Mouse (Mus musculus) stomach, embryonic 14.5 days (tissue): ENCODE measurements around the gene Clcnka. TPM values are rescaled to one million over a fixed set of nuclear protein-coding genes. Genes with fewer than 3 reads are reported as not detected.
A peak's percentile ranks its signal among the peaks of the same experiment; 100 is the strongest.

Experiments
- ATAC-seq: fragments of 200-750 bp; cut with Nextera tagmentation; 2 replicates; pipeline ENCODE4 v1.8.0; 2017; ENCODE audit warnings: low read depth, moderate TSS enrichment; ENCODE audit not compliant: insufficient number of reproducible peaks, insufficient read depth, low FRiP score
- H3K27ac ChIP-seq: fragments of 300-500 bp; sonication (generic); 2 replicates; pipeline ENCODE4 v1.5.1; 2014; ENCODE audit warnings: mild to moderate bottlenecking, low read length, moderate library complexity, mixed read lengths
- H3K27me3 ChIP-seq: fragments of 300-500 bp; sonication (generic); 2 replicates; pipeline ENCODE4 v1.6.1; 2014; ENCODE audit warnings: low read length, control low read depth, mixed read lengths; ENCODE audit not compliant: control insufficient read depth, insufficient read depth
- H3K36me3 ChIP-seq: fragments of 300-500 bp; sonication (generic); 2 replicates; pipeline ENCODE4 v1.6.1; 2014; ENCODE audit warnings: mild to moderate bottlenecking, control low read depth, low read length, moderate library complexity, mixed read lengths; ENCODE audit not compliant: control insufficient read depth, insufficient read depth
- H3K4me1 ChIP-seq: fragments of 300-500 bp; sonication (generic); 2 replicates; pipeline ENCODE4 v1.6.1; 2014; ENCODE audit warnings: low read length, control low read depth, mixed read lengths; ENCODE audit not compliant: control insufficient read depth, insufficient read depth
- H3K4me2 ChIP-seq: fragments of 300-500 bp; sonication (generic); replicated peaks from 2 replicates; pipeline ENCODE4 v1.6.1; 2014; ENCODE audit warnings: low read depth, low read length, control low read depth
- H3K4me3 ChIP-seq: fragments of 300-500 bp; sonication (generic); 2 replicates; pipeline ENCODE4 v1.5.1; 2014; ENCODE audit warnings: low read depth, low read length, control low read depth
- H3K9ac ChIP-seq: fragments of 300-500 bp; sonication (generic); replicated peaks from 2 replicates; pipeline ENCODE4 v1.6.1; 2014; ENCODE audit warnings: low read depth, mild to moderate bottlenecking, control low read depth, low read length, moderate library complexity, mixed read lengths
- H3K9me3 ChIP-seq: fragments of 300-500 bp; sonication (generic); 2 replicates; pipeline ENCODE4 v1.6.1; 2016; ENCODE audit warnings: low read depth, low read length, control low read depth; ENCODE audit not compliant: control insufficient read depth
- WGBS: fragments of 180-500 bp; shearing (Covaris S2); extraction: QIAGEN DNeasy Blood & Tissue Kit; methylation state at CpG from one replicate; pipeline ENCODE4 v1.1.7; 2014; 5-methylcytosine and 5-hydroxymethylcytosine counted together
- polyA plus RNA-seq: library from polyadenylated mRNA; unstranded; fragments of >200 nt; fragmentation: Nextera tagmentation; extraction: Ambion mirVana; gene quantifications from 2 replicates; pipeline ENCODE4 v1.2.1, GENCODE M21; 2014

The Clcnka gene
- polyA plus RNA-seq, 1 experiment from 2014 or later = 0.16 TPM

DNA sequence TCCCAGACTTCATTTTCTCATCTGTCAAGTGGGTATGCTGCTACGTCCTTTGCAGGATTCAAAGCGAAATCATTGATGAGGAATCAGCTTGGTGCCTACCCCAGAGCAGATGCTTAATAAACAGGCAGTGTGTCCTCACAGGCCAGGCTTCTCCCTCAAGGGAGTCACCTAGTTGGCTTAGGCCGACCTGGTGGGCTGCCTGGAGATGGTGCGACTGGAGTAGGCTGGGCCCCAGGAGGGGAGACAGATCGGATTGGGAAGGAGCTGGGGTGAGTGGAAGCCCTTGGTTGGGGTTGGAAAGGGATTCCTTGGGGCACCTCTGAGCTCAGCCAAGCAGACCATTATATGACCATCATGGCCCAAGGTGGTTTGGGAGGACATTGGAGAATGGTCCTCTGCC, 26.1 kb downstream of the Clcnka start:
- Histone ChIP-seq H3K4me1 (no peaks in the 10 kb centered on the region), H3K4me2 (no peak overlapping the region), H3K9ac (no peak overlapping the region), H3K4me3 (no peak overlapping the region), H3K9me3 (no peaks in the 10 kb centered on the region), H3K36me3 (no peaks in the 10 kb centered on the region), H3K27me3 (no peaks in the 10 kb centered on the region), H3K27ac (no peak overlapping the region)
- WGBS = 90% methylated on average over 5 of the region's 5 CpGs
- ATAC-seq = no peak

DNA sequence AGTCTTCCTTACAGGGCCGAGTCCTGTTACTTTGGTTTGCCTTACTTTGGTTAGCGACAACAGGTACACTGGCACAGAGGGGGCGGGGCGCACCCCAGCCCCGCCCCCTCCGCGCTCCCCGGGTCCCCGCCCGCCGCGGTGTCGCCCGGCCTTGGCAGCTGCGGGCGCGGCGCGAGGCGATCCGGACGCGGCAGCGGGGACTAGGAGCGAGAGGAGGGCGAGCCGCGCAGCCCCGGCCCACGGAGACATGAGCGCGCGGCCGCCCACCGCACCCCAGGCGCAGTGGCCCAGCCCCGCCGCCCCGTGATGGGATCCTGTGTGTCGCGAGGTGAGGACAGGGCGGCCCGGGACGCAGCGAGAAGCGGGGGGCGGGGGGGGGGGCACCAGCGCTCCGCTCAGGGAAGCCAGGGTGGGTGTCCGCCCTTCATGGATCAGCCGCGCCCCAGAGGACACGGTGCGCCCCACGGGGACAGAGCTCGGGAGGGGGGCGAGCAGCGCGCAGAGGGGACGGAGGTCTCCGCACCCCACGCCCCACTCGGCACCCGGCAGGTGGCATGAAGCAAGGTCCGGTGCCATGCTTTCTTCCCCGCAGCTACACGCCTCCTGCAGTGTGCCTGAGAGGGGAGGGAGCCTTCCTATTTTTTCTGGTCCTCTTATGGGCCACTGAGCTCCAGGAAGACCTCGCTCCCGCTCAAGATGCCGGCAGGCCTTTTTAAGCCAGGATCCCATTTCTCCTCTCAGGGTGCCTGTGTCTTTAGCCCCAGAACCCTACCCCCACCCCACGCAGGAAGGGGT, 30.3 kb downstream of the Clcnka start, which contains the start of gene Fam131c:
Gene Fam131c, plus strand, starts transcription at position 224 of the 795 bp plus-strand sequence.
- Histone ChIP-seq H3K4me3 (peak within 1 kb of the TSS; percentile 50), H3K9me3 (no peaks in the 10 kb centered on the region), H3K36me3 (no peaks in the 10 kb centered on the region), H3K27ac (no peak within 1 kb of the TSS), H3K4me2 (peak within 1 kb of the TSS; percentile 98), H3K9ac (peak within 1 kb of the TSS; percentile 48), H3K4me1 (no peaks in the 10 kb centered on the region), H3K27me3 (no peaks in the 10 kb centered on the region)
- 2% methylated on average over 60 of the region's 71 CpGs for WGBS
- peak; percentile 21; the same call in 1 of the 2 replicates for ATAC-seq

DNA sequence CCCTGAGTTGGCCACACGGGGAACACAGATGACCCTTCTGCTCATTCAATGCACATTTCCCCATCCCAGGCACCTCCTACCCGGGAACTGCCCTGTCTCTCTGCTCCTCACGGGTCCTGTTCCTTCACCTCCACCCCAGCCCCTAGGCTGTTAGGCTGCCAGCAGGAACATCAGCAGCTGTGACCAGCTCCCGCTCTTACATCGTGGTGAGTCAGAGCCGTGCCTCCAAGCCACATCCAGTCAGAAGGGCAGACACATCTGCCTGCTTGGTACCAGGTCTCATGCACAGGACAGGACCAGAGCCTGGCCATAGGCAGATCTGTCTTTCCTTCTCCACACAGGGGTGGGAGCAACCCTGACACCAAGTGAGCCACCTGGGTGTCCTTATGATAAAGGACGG, 32.6 kb downstream of the Clcnka start:
- Histone ChIP-seq H3K9me3 (no peaks in the 10 kb centered on the region), H3K9ac (no peak overlapping the region), H3K27me3 (no peaks in the 10 kb centered on the region), H3K4me2 (no peak overlapping the region), H3K4me3 (no peak overlapping the region), H3K36me3 (no peaks in the 10 kb centered on the region), H3K4me1 (no peaks in the 10 kb centered on the region), H3K27ac (no peak overlapping the region)
- WGBS = 57% methylated on average over 7 of the region's 7 CpGs
- no peak for ATAC-seq

DNA sequence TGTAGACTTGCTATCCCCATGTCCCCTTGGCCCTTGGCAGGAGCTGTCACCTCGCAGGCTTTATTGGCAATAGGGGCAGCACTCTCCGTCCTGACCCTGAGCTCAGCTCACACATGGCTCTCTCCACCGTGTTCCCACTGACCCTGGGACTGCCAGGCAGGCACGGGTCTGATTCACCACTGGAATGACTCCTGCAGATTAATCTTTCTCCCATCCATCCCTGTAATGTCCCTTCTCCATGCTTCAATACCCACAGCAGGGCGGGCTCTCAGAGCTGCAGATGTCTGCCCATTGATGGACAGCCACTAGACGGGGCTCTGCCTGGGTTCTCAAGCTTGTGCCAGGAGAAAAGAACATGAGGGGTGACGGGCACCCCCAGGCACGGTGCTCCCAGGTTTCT, 33.4 kb downstream of the Clcnka start:
- Histone ChIP-seq H3K4me3 (no peak overlapping the region), H3K4me1 (peaks cover 2% of the 10 kb centered on the region), H3K9ac (no peak overlapping the region), H3K4me2 (no peak overlapping the region), H3K36me3 (no peaks in the 10 kb centered on the region), H3K27ac (no peak overlapping the region), H3K9me3 (no peaks in the 10 kb centered on the region), H3K27me3 (no peaks in the 10 kb centered on the region)
- ATAC-seq = no peak
- WGBS = 69% methylated on average over 8 of the region's 8 CpGs

DNA sequence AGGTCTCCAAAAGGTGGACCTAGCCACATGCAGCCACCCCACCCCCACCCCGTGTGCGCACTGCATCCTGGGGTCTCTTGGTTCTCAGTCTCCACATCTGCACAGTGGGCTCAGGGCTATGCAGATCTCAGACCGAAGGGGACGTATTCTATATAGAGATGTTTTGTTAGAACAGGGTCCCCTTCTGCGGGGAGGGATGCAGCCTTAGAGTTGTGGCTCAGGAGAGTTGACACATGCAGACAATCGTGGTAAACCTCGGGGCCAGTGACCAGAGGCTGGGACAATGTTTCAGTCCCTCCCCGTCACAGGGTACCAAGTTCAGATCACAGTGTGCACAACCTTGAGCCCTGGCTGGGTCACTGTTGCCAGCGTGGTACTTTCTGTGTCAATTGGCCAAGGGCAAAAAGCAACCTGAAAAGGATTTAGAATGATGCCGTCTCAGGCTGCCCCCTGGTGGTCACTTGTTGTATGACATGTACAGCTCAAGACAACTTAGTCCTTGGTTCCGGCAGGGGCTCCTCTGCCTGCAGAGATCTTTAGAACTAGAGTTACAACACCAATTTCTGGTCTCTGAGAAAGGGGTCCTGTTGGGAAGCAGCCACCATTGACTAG, 35.5 kb downstream of the Clcnka start:
- Histone ChIP-seq H3K4me1 (peaks cover 6% of the 10 kb centered on the region), H3K27me3 (no peaks in the 10 kb centered on the region), H3K4me3 (no peak overlapping the region), H3K4me2 (no peak overlapping the region), H3K9me3 (no peaks in the 10 kb centered on the region), H3K9ac (no peak overlapping the region), H3K27ac (no peak overlapping the region), H3K36me3 (no peaks in the 10 kb centered on the region)
- WGBS = 26% methylated on average over 11 of the region's 11 CpGs
- ATAC-seq = no peak

DNA sequence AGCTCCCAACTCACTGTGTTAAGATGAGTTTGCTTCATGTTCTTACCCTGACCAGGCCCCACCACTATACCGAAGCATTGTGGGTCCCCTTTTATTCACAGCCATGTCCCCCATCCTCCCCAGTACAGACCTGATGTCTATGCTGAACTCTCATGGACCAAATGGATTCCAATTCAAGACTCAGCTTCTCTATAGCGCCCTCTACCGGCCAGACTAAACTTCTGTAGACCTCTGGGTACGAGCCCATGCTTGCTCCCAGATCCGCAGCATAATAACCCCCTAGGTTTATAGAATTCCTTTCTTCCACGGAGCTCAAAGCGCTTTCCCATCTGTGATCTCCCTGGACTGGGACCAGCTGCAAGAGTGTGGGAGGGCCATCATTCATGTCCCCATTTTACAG, 37.7 kb downstream of the Clcnka start:
- Histone ChIP-seq H3K4me1 (peaks cover 6% of the 10 kb centered on the region), H3K27me3 (no peaks in the 10 kb centered on the region), H3K9ac (no peak overlapping the region), H3K27ac (no peak overlapping the region), H3K4me2 (no peak overlapping the region), H3K36me3 (no peaks in the 10 kb centered on the region), H3K4me3 (no peak overlapping the region), H3K9me3 (no peaks in the 10 kb centered on the region; the same call in 1 of the 2 replicates)
- 39% methylated on average over 7 of the region's 7 CpGs for WGBS
- ATAC-seq = no peak

DNA sequence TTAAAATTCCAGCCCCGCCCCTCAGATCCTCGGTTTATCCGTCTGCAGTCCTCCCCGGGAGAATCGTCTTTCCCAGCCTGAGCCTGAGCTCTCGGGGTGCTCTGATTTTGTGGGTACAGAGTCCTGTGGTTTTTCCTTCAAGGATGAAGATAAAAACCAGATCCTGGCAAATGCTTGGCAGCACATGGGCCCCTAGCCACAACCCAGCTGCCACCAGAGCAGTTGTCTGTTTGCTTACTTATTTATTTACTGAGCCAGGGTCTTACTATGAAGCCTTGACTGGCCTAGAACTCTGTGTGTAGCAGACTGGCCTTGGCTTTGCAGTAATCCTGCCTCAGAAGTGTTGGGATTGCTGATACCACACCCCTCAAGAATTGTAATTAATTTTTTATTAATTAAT, 39.3 kb downstream of the Clcnka start:
- H3K4me3 ChIP-seq = no peak overlapping the region
- peak overlapping the region; percentile 68; the same call in 1 of the 2 replicates for H3K27ac ChIP-seq
- no peak for ATAC-seq
- no peaks in the 10 kb centered on the region for H3K27me3 ChIP-seq
- H3K4me1 ChIP-seq = peaks cover 6% of the 10 kb centered on the region
- no peaks in the 10 kb centered on the region for H3K36me3 ChIP-seq
- no peaks in the 10 kb centered on the region; the same call in 1 of the 2 replicates for H3K9me3 ChIP-seq
- H3K9ac ChIP-seq = no peak overlapping the region
- 78% methylated on average over 6 of the region's 6 CpGs for WGBS
- H3K4me2 ChIP-seq = no peak overlapping the region

DNA sequence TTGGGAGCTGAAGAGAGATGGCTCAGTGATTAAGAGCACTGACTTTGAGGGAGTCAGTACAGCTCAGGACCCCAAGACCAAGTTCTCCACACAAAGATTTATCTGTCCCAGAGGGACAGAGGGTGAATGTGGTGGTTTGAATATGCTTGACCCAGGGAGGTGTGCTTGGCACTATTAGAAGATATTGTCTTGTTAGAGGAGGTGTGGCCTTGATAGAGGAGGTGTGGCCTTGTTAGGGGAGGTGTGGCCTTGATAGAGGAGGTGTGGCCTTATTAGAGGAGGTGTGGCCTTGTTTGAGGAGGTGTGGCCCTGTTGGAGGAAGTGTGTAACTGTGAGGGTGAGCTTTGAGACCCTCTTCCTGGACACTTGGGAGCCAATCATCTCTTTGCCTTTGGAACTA, 40.7 kb downstream of the Clcnka start:
- ATAC-seq = no peak
- Histone ChIP-seq H3K4me2 (no peak overlapping the region), H3K9me3 (no peaks in the 10 kb centered on the region; the same call in 1 of the 2 replicates), H3K4me3 (no peak overlapping the region), H3K4me1 (peaks cover 12% of the 10 kb centered on the region), H3K27ac (no peak overlapping the region), H3K36me3 (no peaks in the 10 kb centered on the region), H3K9ac (no peak overlapping the region), H3K27me3 (no peaks in the 10 kb centered on the region)
